Mouse (Mus musculus) CH12.LX (cell line): ENCODE data around the gene Upk3a. TPM values are rescaled to one million over a fixed set of nuclear protein-coding genes. Genes with fewer than 3 reads are reported as not detected.

ENCODE experiments used
- DNase-seq: peaks from one replicate; pipeline ENCODE4 v3.0.0-alpha.2; 2013; ENCODE audit errors: extremely low read depth
- H3K27ac ChIP-seq: 2 replicates; pipeline ENCODE4 v1.5.1; 2012; ENCODE audit warnings: low read depth, mild to moderate bottlenecking, control low read depth, moderate library complexity; ENCODE audit not compliant: insufficient read depth
- H3K27me3 ChIP-seq: replicated peaks from 2 replicates; pipeline ENCODE3; 2012; ENCODE audit warnings: inconsistent platforms
- H3K36me3 ChIP-seq, 2 experiments: replicated peaks in 1 of 2; 2 replicates each; pipeline versions ENCODE3 to v1.6.1; 2012; ENCODE audit warnings: inconsistent platforms in 1 of 2, low read length in 1 of 2, mild to moderate bottlenecking in 1 of 2, mixed read lengths in 1 of 2, moderate library complexity in 1 of 2; ENCODE audit not compliant: control insufficient read depth in 1 of 2, insufficient read depth in 1 of 2
- H3K4me1 ChIP-seq, 2 experiments: 2 replicates each; pipeline ENCODE4 v1.6.1; 2012; ENCODE audit warnings: inconsistent platforms in 1 of 2, moderate library complexity in 1 of 2; ENCODE audit not compliant: insufficient read depth in 2 of 2, control insufficient read depth in 1 of 2
- H3K4me2 ChIP-seq: 2 replicates; pipeline ENCODE4 v1.6.1; 2012; ENCODE audit warnings: low read depth, mild to moderate bottlenecking, control low read depth; ENCODE audit not compliant: poor library complexity, insufficient read depth, severe bottlenecking
- H3K4me3 ChIP-seq, 3 experiments: fragments of 150-350 bp in 1 of 3; sonication (generic) in 1 of 3; replicated peaks in 1 of 3; 2 replicates each; pipeline versions ENCODE3 to v1.5.1; 2011 to 2012; ENCODE audit warnings: low read depth in 2 of 3, low read length in 2 of 3, mild to moderate bottlenecking in 2 of 3, moderate library complexity in 2 of 3, control low read depth in 1 of 3, improper control_type of control experiment in 1 of 3, inconsistent platforms in 1 of 3, mixed read lengths in 1 of 3; ENCODE audit not compliant: poor library complexity in 1 of 3
- H3K79me2 ChIP-seq: replicated peaks from 2 replicates; pipeline ENCODE4 v1.6.1; 2012; ENCODE audit warnings: mild to moderate bottlenecking, moderate library complexity; ENCODE audit not compliant: control insufficient read depth, poor library complexity, insufficient read depth, severe bottlenecking; ENCODE audit errors: extremely low read depth
- H3K9ac ChIP-seq: 2 replicates; pipeline ENCODE4 v1.6.1; 2012; ENCODE audit warnings: low read depth, mild to moderate bottlenecking, control low read depth, moderate library complexity; ENCODE audit not compliant: insufficient read depth
- H3K9me3 ChIP-seq: replicated peaks from 2 replicates; pipeline ENCODE3; 2012; ENCODE audit warnings: low read length, inconsistent platforms, mixed read lengths
- BHLHE40 ChIP-seq: IDR thresholded peaks from 2 replicates; pipeline ENCODE4 v1.6.1; 2011; ENCODE audit warnings: mild to moderate bottlenecking, low read depth, low read length, improper control_type of control experiment
- CTCF ChIP-seq, 2 experiments: IDR thresholded peaks in 1 of 2; conservative IDR thresholded peaks in 1 of 2; 2 replicates each; pipeline ENCODE4 v1.5.1; 2011 to 2012; ENCODE audit warnings: low read depth in 2 of 2, low read length in 2 of 2, improper control_type of control experiment in 1 of 2, inconsistent platforms in 1 of 2, mild to moderate bottlenecking in 1 of 2, moderate library complexity in 1 of 2
- EP300 ChIP-seq: IDR thresholded peaks from 2 replicates; pipeline ENCODE4 v1.6.1; 2011; ENCODE audit warnings: low read length, improper control_type of control experiment
- GABPA ChIP-seq: IDR thresholded peaks from 2 replicates; pipeline ENCODE4 v1.6.1; 2012; ENCODE audit warnings: low read depth, low read length, improper control_type of control experiment, inconsistent platforms; ENCODE audit not compliant: insufficient replicate concordance
- MXI1 ChIP-seq: IDR thresholded peaks from 2 replicates; pipeline ENCODE4 v1.6.1; 2011; ENCODE audit warnings: mild to moderate bottlenecking, low read depth, low read length, improper control_type of control experiment
- NELFE ChIP-seq: IDR thresholded peaks from 2 replicates; pipeline ENCODE4 v1.6.1; 2011; ENCODE audit warnings: low read depth, low read length, improper control_type of control experiment
- NRF1 ChIP-seq: IDR thresholded peaks from 2 replicates; pipeline ENCODE4 v1.6.1; 2014; ENCODE audit warnings: low read depth, mild to moderate bottlenecking, inconsistent platforms, low read length, improper control_type of control experiment, moderate library complexity
- RAD21 ChIP-seq: IDR thresholded peaks from 2 replicates; pipeline ENCODE4 v1.6.1; 2011; ENCODE audit warnings: low read depth, mild to moderate bottlenecking, low read length, improper control_type of control experiment, moderate library complexity
- SMC3 ChIP-seq: IDR thresholded peaks from 2 replicates; pipeline ENCODE4 v1.6.1; 2011; ENCODE audit warnings: low read depth, low read length, improper control_type of control experiment
- TBP ChIP-seq: conservative IDR thresholded peaks from 2 replicates; pipeline ENCODE4 v1.6.1; 2011; ENCODE audit warnings: low read depth, low read length, improper control_type of control experiment
- dilution Hi-C: fragments of 300-500 bp; cut with MboI; formaldehyde crosslinking; loops from 2 replicates; pipeline ENCODE4 v1.14.3; 2020; ENCODE audit warnings: low sequenced_read_pairs; ENCODE audit not compliant: extremely low pct_unique_long_range_greater_than_20kb, extremely low pct_ligation_motif_present
- in situ Hi-C: fragments of 300-500 bp; cut with MboI; formaldehyde crosslinking; loops from 3 replicates; pipeline ENCODE4 v1.14.3; 2019; ENCODE audit warnings: low sequenced_read_pairs, low pct_ligation_motif_present, low pct_unique_long_range_greater_than_20kb, mixed read lengths
- polyA plus RNA-seq: library from polyadenylated mRNA; unstranded; fragments of >175 nt; gene quantifications from 2 replicates; pipeline ENCODE4 v1.2.1, GENCODE M21; 2012; ENCODE audit warnings: low read depth; ENCODE audit not compliant: insufficient read length
- total RNA-seq, 2 experiments: library from RNA; depleted of rRNA; stranded (reverse); fragments of 300-350 nt in 1 of 2; fragments of >200 nt in 1 of 2; gene quantifications; 2 replicates each; pipeline ENCODE4 v1.2.3; 2012 to 2014

Upk3a gene
- total and polyA plus RNA-seq, 3 experiments = not detected

GRCm38 (mm10) chr15:85070561-85070960, 53.6 kb downstream of the Upk3a start:
- Histone ChIP-seq H3K4me1 (no peaks in the 10 kb centered on the region), H3K36me3 (no peaks in the 10 kb centered on the region), H3K9ac (no peak overlapping the region), H3K9me3 (no peaks in the 10 kb centered on the region), H3K4me3 (no peak overlapping the region), H3K27ac (no peak overlapping the region), H3K27me3 (no peaks in the 10 kb centered on the region), H3K79me2 (no peaks in the 10 kb centered on the region), H3K4me2 (no peak overlapping the region)
- in situ Hi-C loops (loop anchor here (10.0 kb wide), 1 partner anchor 66 kb away; no protein-coding TSS in a partner anchor), dilution Hi-C loops (no loop called here)
- DNase-seq = peak; percentile 47
- TF ChIP-seq MXI1 (no peak), TBP (0 out of 2 replicates have a peak, but pooled peaks have one; percentile 13), EP300 (no peak), SMC3 (peak; percentile 87), RAD21 (peak; percentile 92), NELFE (no peak), CTCF (conservative IDR thresholded peaks at IDR 0.05 in 1 of 2, IDR thresholded peaks at IDR 0.05 in 1 of 2; ENCODE audit: low read depth in 2 of 2, low read length in 2 of 2) (peak; percentile 85 to 92), NRF1 (no peak), BHLHE40 (no peak), GABPA (no peak)

Other genes with a start within 250 kb of the Upk3a start
- gene Phf21b, start 161.1 kb upstream of the Upk3a start, total RNA-seq (2012; rRNA removed) = 2.2 TPM in 2 replicates
- gene Phf21b, start 161.1 kb upstream of the Upk3a start, total RNA-seq (2014; rRNA removed) = 1.3 and 3.0 TPM in 2 replicates
- 5.3 TPM in 2 replicates for gene Phf21b, start 161.1 kb upstream of the Upk3a start, polyA plus RNA-seq
- 0.67 and 0.68 TPM in 2 replicates for gene Gm29666, start 97.1 kb upstream of the Upk3a start, total RNA-seq (2012; rRNA removed)
- 0.54 and 0.55 TPM in 2 replicates for gene Gm29666, start 97.1 kb upstream of the Upk3a start, total RNA-seq (2014; rRNA removed)
- 0.64 and 0.71 TPM in 2 replicates for gene Gm29666, start 97.1 kb upstream of the Upk3a start, polyA plus RNA-seq
- gene Nup50, start 93.7 kb upstream of the Upk3a start, total RNA-seq (2012; rRNA removed) = 39.2 and 45.3 TPM in 2 replicates
- 43.4 and 46.6 TPM in 2 replicates for gene Nup50, start 93.7 kb upstream of the Upk3a start, total RNA-seq (2014; rRNA removed)
- 85.6 and 91.4 TPM in 2 replicates for gene Nup50, start 93.7 kb upstream of the Upk3a start, polyA plus RNA-seq
- 10.9 and 12.9 TPM in 2 replicates for gene 5031439G07Rik, start 28.6 kb upstream of the Upk3a start, total RNA-seq (2012; rRNA removed)
- gene 5031439G07Rik, start 28.6 kb upstream of the Upk3a start, total RNA-seq (2014; rRNA removed) = 8.6 and 9.4 TPM in 2 replicates
- gene 5031439G07Rik, start 28.6 kb upstream of the Upk3a start, polyA plus RNA-seq = 22.7 and 26.0 TPM in 2 replicates
- gene Fam118a, start 11.8 kb downstream of the Upk3a start, total RNA-seq (2012; rRNA removed) = 13.1 and 14.1 TPM in 2 replicates
- gene Fam118a, start 11.8 kb downstream of the Upk3a start, total RNA-seq (2014; rRNA removed) = 18.2 and 18.4 TPM in 2 replicates
- gene Fam118a, start 11.8 kb downstream of the Upk3a start, polyA plus RNA-seq = 15.0 and 15.5 TPM in 2 replicates
- not detected in 2 replicates for gene Smc1b, start 114.8 kb downstream of the Upk3a start, total RNA-seq (2012; rRNA removed)
- not detected in 2 replicates for gene Smc1b, start 114.8 kb downstream of the Upk3a start, total RNA-seq (2014; rRNA removed)
- gene Smc1b, start 114.8 kb downstream of the Upk3a start, polyA plus RNA-seq = not detected in 2 replicates
- gene Ribc2, start 114.9 kb downstream of the Upk3a start, total RNA-seq (2012; rRNA removed) = not detected in 2 replicates
- gene Ribc2, start 114.9 kb downstream of the Upk3a start, total RNA-seq (2014; rRNA removed) = not detected in 2 replicates
- not detected in 2 replicates for gene Ribc2, start 114.9 kb downstream of the Upk3a start, polyA plus RNA-seq
- gene Fbln1, start 188.8 kb downstream of the Upk3a start, total RNA-seq (2012; rRNA removed) = 1.3 and 1.4 TPM in 2 replicates
- gene Fbln1, start 188.8 kb downstream of the Upk3a start, total RNA-seq (2014; rRNA removed) = not detected in 2 replicates
- gene Fbln1, start 188.8 kb downstream of the Upk3a start, polyA plus RNA-seq = 0.11 TPM in 1 of 2 replicates, not detected in the other